Mouse (Mus musculus) monocyte, adult 59 days (primary cell): Measurements from ENCODE around the gene Scn9a. TPM values are rescaled to one million over a fixed set of nuclear protein-coding genes. Genes with fewer than 3 reads are reported as not detected.

Source experiments
- total RNA-seq, 2 experiments: library from RNA; stranded (reverse); gene quantifications; one replicate each; pipeline ENCODE4 v1.2.4; 2023

Gene Scn9a
- not detected for total RNA-seq

GRCm38 (mm10) chr2:66634580-66635359 is at the start of gene Scn9a:
Scn9a (minus strand) TSS chr2:66634962.

GRCm38 (mm10) chr2:66440711-66441110 is 194.1 kb downstream of the Scn9a start, which contains the start of gene Scn1a:
Scn1a (minus strand) TSS chr2:66440840.

Other genes starting within 250 kb of the Scn9a start
- not detected for gene Scn1a, start 194.1 kb downstream of the Scn9a start, total RNA-seq
- not detected for gene Scn7a, start 150.0 kb upstream of the Scn9a start, total RNA-seq